Mouse (Mus musculus) cerebellum, adult 9-11 months (tissue): ENCODE measurements around the gene Agap1.

ENCODE experiments used
- DNase-seq: peaks from one replicate; pipeline ENCODE4 v3.0.0; 2022

Gene Agap1

GRCm38 (mm10) chr1:89674681-89675080, 220.1 kb downstream of the Agap1 start:
- DNase-seq, result no peak

DNA sequence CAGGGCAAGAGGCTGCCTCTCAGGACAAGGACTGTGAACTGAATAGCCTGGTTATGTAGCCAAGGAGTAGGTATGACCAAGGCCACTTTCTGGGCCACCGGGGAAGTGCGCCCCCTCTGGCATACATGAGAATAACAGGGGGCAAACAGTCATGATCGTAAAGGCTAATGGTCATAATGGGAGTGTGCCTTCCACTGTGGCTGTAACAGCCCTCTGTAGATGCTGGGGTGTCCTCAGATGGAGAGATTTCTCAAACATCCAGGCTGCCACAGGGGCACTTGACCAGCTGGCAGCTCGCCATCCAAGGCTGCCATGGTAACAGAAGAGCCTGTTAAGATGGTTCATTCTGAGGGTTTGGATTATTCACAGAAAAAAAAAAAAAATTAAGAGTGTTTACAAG, 221.8 kb downstream of the Agap1 start:
- DNase-seq, result peak; percentile 84

GRCm38 (mm10) chr1:89680673-89681072, 226.1 kb downstream of the Agap1 start:
- no peak for DNase-seq

- no peak for DNase-seq
Observed at GRCm38 (mm10) chr1:89688914-89689313, 234.3 kb downstream of the Agap1 start.

DNA sequence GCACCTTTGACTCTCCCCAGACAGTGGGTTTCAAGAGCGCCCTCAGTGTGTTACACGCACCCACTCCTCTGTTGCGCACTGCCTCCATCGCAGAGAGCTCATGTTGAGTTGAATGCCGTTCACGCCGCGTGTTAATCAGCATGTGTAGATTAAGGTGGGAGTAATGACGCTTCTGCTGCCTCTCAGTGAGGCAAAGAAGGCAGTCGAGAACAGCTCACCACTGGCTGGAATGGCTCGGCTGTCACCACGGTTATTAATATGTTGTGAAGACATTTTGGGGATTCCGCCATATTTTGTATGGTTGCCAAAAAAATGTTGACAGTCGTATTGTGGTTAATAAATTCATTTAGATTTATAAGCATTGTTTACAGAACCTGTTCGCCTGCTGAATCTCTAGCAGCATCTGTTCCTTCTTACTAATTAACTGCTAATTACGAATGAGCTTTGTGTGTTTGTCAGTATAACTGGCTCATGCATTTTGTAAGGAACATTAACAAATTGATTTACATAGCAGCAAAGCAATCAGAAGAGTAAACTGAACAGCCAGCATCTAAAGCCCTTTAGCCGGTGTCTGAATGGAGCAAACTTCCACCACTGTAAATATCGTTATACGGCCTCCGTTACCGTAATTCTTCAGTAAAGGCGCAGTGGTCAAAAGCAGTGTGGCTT, 235.1 kb downstream of the Agap1 start:
- DNase-seq, result no peak

- DNase-seq, result no peak
Observed at GRCm38 (mm10) chr1:89691096-89691495, 236.5 kb downstream of the Agap1 start.

DNA sequence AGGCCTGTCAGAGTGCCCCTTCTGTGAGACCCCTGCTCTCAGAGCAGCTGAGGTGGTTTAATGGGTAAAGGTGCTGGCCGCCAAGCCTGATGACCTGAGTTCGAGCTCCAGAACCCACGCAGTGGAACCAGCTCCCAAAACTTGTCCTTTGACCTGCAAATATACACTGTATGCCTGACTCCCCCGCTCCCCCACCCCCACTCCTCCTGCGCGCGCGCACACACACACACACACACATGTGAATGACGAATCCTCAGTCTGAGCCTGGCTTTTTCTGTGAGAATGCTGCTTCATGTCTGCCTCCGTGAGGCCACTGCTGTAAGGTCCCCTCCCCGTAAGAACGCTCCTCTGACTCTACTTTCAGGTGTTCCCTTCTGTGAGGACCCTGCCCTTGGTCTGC, 237.8 kb downstream of the Agap1 start:
- no peak for DNase-seq

GRCm38 (mm10) chr1:89694916-89695315, 240.3 kb downstream of the Agap1 start:
- DNase-seq, result no peak

DNA sequence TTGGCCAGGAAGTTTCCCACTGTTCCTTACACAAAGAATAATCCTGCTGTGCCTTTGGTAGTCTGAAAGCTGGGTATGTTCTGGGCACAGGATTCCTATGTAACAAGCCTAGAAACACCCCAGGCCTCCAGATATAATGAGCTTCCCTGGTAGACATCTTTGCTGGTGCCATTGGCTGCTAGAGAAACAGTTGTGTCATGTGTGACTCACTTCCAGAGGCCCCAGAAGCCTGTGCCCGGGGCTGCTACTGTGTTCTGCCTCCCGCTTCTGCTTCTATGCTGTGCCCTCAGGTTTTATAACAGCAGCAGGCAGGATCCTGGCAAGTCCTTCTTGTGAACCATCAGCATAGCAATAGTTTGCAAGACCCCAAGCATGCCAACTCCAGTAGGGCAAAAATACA, 242.6 kb downstream of the Agap1 start:
- no peak for DNase-seq

GRCm38 (mm10) chr1:89700166-89700565, 245.6 kb downstream of the Agap1 start:
- DNase-seq, result no peak

- no peak for DNase-seq
Observed at GRCm38 (mm10) chr1:89701162-89701730, 246.6 kb downstream of the Agap1 start.

- DNase-seq, result no peak
Observed at GRCm38 (mm10) chr1:89703294-89703693, 248.7 kb downstream of the Agap1 start.

GRCm38 (mm10) chr1:89705670-89706069, 251.1 kb downstream of the Agap1 start:
- peak; percentile 55 for DNase-seq

DNA sequence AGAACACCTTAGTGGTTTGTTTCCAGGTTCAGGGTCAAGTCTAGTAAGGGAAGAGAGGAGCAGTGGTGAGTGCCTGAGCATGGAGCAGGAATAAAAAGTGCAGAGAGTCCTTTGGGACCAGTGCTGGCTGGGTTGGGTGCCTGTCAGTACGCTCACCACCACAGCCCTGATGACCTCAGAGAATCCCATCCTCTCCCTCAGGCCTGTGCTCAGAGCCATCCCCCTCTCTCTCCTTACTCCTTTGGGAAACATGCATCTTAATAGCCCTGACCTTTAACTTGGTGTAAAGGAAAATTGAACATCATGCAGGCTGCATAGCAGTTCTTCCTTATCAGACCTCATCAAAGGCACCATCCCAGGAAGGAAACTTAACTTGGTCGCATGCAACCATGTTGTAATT, 252.3 kb downstream of the Agap1 start:
- no peak for DNase-seq

DNA sequence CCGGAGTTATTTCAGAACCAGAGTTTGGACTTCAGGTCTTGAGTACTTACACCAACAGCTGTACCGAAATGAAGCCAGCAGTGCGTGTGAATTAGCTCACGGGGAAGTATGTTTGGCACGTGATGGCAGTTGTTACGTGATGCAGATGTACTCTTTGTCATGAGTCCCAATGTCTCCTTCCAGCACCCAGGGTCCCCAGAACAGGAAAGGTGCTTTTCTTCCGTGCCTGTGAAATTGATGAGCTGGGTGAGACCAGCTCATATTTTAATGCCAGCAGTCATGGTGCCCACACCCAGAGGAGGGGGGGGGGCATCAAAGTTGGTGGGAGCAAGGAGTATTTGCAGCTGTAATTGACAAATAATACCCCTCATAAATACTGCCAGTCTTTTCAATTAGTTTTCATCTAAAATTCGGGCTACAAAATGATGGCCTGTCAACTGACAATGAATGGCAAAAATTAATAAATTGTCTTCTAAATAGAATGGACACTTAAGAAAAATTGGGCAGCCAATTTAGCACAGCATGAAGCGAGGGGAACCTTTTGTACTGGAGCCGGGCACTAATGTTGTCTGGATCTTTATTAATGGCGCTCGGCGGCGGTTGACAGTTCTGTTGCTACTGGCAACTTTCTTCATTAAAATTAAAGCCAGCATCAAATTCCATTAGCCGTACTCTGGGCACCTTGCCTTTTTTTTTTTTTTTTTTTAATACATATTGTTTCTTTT, 253.3 kb downstream of the Agap1 start:
- no peak for DNase-seq

GRCm38 (mm10) chr1:89709824-89710223, 255.2 kb downstream of the Agap1 start:
- no peak for DNase-seq

GRCm38 (mm10) chr1:89713681-89714080, 259.1 kb downstream of the Agap1 start:
- no peak for DNase-seq

DNA sequence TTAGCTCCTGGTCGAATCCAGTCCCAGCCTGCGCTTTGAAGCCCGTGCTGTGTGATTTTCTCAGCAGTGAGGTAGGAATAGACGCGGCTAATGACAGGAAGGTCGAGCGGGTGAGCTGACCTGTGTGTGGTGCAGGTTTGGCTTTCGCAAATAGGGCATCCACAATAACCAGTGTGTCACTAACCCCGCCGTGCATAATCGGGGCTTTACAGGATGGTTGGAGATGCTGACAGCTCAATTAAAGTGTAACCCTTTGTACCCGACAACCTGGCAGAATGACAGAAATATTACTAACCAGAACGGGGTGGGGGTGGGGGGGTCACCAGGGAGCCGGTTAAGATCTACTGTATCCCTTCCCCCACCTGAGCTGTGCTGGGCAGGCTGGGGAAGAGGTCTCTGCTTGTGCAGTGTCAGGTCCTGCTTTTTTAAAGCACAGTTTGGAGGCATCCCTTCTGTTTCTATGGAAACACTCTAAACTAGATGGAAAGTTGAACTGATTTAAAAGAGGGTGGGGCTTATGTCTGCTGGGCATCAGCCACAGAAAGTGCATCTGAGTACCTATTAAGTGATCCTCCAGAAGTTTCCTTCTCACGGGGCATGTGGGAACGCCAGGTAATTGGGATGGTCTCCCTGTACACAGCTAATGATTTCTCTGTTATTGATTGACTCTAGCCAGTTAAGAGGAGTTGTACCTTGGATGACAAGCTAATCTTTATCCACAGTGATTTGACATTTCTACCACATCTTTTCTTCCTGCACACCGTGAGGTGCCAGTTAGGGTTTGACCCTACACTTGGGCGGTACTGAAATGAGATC, 259.8 kb downstream of the Agap1 start:
- DNase-seq, result no peak

GRCm38 (mm10) chr1:89716234-89716633, 261.6 kb downstream of the Agap1 start:
- DNase-seq, result no peak

DNA sequence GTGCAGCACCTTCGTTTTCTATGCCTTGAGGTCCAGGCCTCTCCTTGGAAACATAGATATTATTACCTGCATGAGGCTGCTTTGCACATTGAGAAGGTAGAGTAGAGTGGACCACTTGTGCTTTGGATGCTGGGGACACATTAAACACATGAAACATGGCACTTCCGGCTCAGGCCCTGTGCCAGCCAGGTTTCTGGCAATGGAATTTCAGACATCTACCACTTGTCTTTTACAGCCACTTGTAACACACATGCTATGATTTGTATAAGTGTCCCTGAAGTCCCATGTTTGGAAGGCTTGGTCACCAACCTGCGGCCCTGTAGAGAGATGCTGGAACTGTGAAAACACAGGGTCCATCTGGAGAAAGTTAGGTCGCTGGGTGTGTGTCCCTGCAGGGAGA, 262.5 kb downstream of the Agap1 start:
- DNase-seq, result no peak

DNA sequence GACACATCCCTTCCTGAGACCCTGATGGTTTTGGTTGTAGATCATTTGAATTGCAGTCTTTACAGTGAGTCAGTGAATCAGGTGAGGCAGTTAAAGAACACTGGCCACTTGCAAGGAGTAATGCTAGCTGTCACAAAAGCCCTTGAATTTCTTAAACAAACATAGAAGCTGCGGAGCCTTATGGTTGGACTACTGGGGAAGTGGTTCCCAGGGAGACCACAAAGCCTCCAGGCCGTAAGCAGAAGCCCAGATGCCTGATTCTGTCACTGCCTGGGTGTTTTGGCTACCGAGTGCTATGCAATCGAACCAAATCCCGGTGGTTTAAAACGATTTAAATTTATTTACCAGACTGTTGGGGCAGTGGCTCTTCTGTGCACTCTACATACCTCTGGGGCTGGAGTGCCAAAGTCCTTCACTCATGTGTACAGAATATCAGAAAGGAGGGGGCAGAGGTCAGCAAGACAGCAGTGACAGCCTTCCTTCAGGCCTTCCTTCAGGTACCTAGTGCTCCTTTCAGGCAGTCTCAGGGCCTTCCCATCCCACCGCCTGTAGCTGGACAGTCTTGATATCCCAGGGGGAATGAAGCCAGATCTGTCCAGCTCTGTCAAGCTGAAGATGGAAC, 264.3 kb downstream of the Agap1 start:
- DNase-seq, result no peak

DNA sequence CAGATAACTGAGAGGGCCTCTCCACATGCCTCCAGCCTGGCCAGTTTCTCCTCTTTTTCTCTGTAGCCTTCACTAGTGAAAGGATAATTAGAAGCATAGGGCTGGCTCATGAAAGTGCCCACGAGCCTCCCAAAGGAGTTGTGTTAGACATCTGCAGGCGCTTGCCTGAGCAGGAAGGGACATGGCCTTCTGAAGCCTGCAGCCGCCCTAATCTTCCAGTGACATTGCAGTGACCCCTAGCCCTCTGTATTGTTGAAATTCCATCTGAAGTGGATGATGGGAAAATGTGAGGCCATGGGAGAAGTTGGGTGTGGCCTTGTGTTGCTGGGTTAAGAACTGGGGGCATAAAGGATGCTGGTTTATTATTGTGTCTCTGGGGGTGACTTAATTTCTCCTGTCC, 269.5 kb downstream of the Agap1 start:
- DNase-seq, result no peak

GRCm38 (mm10) chr1:89724555-89724954, 269.9 kb downstream of the Agap1 start:
- no peak for DNase-seq
